Mouse (Mus musculus) CH12F3 (cell line): Measurements from ENCODE around the gene Slco2a1.
"Not testable (repeated sequence)": the region's sequence is repeated elsewhere in the genome, so short reads cannot be mapped to it uniquely, and the experiment has no call there.

Experiments used
- in situ Hi-C: fragments of 300-500 bp; cut with MboI; formaldehyde crosslinking; loops from 2 replicates; pipeline ENCODE4 v1.14.3; 2020; ENCODE audit warnings: low sequenced_read_pairs

Slco2a1 gene

GRCm38 (mm10) chr9:103078194-103078691 is 89.7 kb downstream of the Slco2a1 start:
- in situ Hi-C loops: no loop called here

GRCm38 (mm10) chr9:103080211-103080610 is 91.7 kb downstream of the Slco2a1 start:
- in situ Hi-C loops: no loop called here

GRCm38 (mm10) chr9:103082246-103082975 is 93.9 kb downstream of the Slco2a1 start:
- in situ Hi-C loops: no loop called here

GRCm38 (mm10) chr9:103083405-103083804 is 94.9 kb downstream of the Slco2a1 start:
- in situ Hi-C loops: no loop called here

GRCm38 (mm10) chr9:103086736-103087135 is 98.2 kb downstream of the Slco2a1 start:
- in situ Hi-C loops: no loop called here

GRCm38 (mm10) chr9:103087301-103087700 is 98.8 kb downstream of the Slco2a1 start:
- in situ Hi-C loops: no loop called here

GRCm38 (mm10) chr9:103088661-103089060 is 100.1 kb downstream of the Slco2a1 start:
- in situ Hi-C loops: no loop called here

- in situ Hi-C loops: no loop called here
These were observed 101.8 kb downstream of the Slco2a1 start for GRCm38 (mm10) chr9:103090116-103090875.

GRCm38 (mm10) chr9:103091039-103091883 is 102.7 kb downstream of the Slco2a1 start:
- in situ Hi-C loops: no loop called here

GRCm38 (mm10) chr9:103092248-103092647 is 103.7 kb downstream of the Slco2a1 start:
- in situ Hi-C loops: no loop called here

GRCm38 (mm10) chr9:103093681-103094080 is 105.2 kb downstream of the Slco2a1 start:
- in situ Hi-C loops: no loop called here

- in situ Hi-C loops: not testable (repeated sequence)
These were observed 119.9 kb downstream of the Slco2a1 start for GRCm38 (mm10) chr9:103108341-103108798.

GRCm38 (mm10) chr9:103108943-103109670 is 120.6 kb downstream of the Slco2a1 start:
- in situ Hi-C loops: no loop called here

- in situ Hi-C loops: no loop called here
These were observed 121.4 kb downstream of the Slco2a1 start for GRCm38 (mm10) chr9:103109911-103110310.

GRCm38 (mm10) chr9:103110727-103111501 is 122.4 kb downstream of the Slco2a1 start:
- in situ Hi-C loops: no loop called here

- in situ Hi-C loops: no loop called here
These were observed 123.3 kb downstream of the Slco2a1 start, which contains the start of gene Rab6b for GRCm38 (mm10) chr9:103111621-103112470. Gene Rab6b, plus strand, starts transcription at chr9:103111787.

- in situ Hi-C loops: no loop called here
These were observed 124.2 kb downstream of the Slco2a1 start for GRCm38 (mm10) chr9:103112471-103113271.

GRCm38 (mm10) chr9:103113351-103113750 is 124.8 kb downstream of the Slco2a1 start:
- in situ Hi-C loops: no loop called here
